Mouse (Mus musculus) heart, embryonic 10.5 days (tissue): ENCODE data around the gene Irgc1. TPM values are rescaled to one million over a fixed set of nuclear protein-coding genes. Genes with fewer than 3 reads are reported as not detected.
A peak's percentile ranks its signal among the peaks of the same experiment; 100 is the strongest.

Experiments used
- DNase-seq: peaks from one replicate; pipeline ENCODE4 v3.0.0-alpha.2; 2017; ENCODE audit warnings: low spot score
- H3K27ac ChIP-seq: fragments of 300-500 bp; sonication (generic); 2 replicates; pipeline ENCODE4 v1.5.1; 2016; ENCODE audit warnings: mild to moderate bottlenecking
- H3K27me3 ChIP-seq: fragments of 300-500 bp; sonication (generic); 2 replicates; pipeline ENCODE4 v1.6.1; 2016; ENCODE audit warnings: mild to moderate bottlenecking; ENCODE audit not compliant: poor library complexity, insufficient read depth, severe bottlenecking
- H3K36me3 ChIP-seq: fragments of 300-500 bp; sonication (generic); 2 replicates; pipeline ENCODE4 v1.6.1; 2016; ENCODE audit warnings: mild to moderate bottlenecking, moderate library complexity
- H3K4me1 ChIP-seq: fragments of 300-500 bp; sonication (generic); 2 replicates; pipeline ENCODE4 v1.6.1; 2016; ENCODE audit warnings: mild to moderate bottlenecking
- H3K4me3 ChIP-seq: fragments of 300-500 bp; sonication (generic); 2 replicates; pipeline ENCODE4 v1.5.1; 2016; ENCODE audit warnings: mild to moderate bottlenecking, moderate library complexity
- H3K9me3 ChIP-seq: fragments of 300-500 bp; sonication (generic); 2 replicates; pipeline ENCODE4 v1.6.1; 2016; ENCODE audit warnings: mild to moderate bottlenecking, moderate library complexity
- WGBS: fragments of 180-500 bp; shearing (Covaris S2); methylation state at CpG from one replicate; pipeline ENCODE4 v1.1.7; 2016; 5-methylcytosine and 5-hydroxymethylcytosine counted together
- polyA plus RNA-seq: library from polyadenylated mRNA; unstranded; fragments of >200 nt; fragmentation: Nextera tagmentation; extraction: Ambion mirVana; gene quantifications from 2 replicates; pipeline ENCODE4 v1.2.1, GENCODE M21; 2016

Gene Irgc1
- polyA plus RNA-seq, 1 experiment from 2014 or later: not detected

GRCm38 (mm10) chr7:24389516-24390187, 62.4 kb downstream of the Irgc1 start:
- no peaks in the 10 kb centered on the region for H3K36me3 ChIP-seq
- 0 out of 2 replicates have a peak, but pooled peaks cover 5% of the 10 kb centered on the region for H3K27me3 ChIP-seq
- no peak overlapping the region for H3K4me3 ChIP-seq
- peaks cover 3% of the 10 kb centered on the region; the same call in 1 of the 2 replicates for H3K4me1 ChIP-seq
- no peaks in the 10 kb centered on the region for H3K9me3 ChIP-seq
- DNase-seq: no peak
- H3K27ac ChIP-seq: no peak overlapping the region
- WGBS: 63% methylated on average over 13 of the region's 13 CpGs

GRCm38 (mm10) chr7:24387059-24387556, 65.0 kb downstream of the Irgc1 start:
- H3K27ac ChIP-seq: no peak overlapping the region

GRCm38 (mm10) chr7:24384827-24385226, 67.3 kb downstream of the Irgc1 start:
- DNase-seq: no peak
- WGBS: 7% methylated on average over 11 of the region's 11 CpGs

More at GRCm38 (mm10) chr7:24387059-24387556, 65.0 kb downstream of the Irgc1 start:
- H3K27me3 ChIP-seq: peaks cover 20% of the 10 kb centered on the region
- DNase-seq: no peak
- WGBS: 70% methylated on average over 10 of the region's 10 CpGs
- H3K9me3 ChIP-seq: no peaks in the 10 kb centered on the region
- no peaks in the 10 kb centered on the region for H3K36me3 ChIP-seq
- H3K4me3 ChIP-seq: no peak overlapping the region
- peaks cover 3% of the 10 kb centered on the region for H3K4me1 ChIP-seq

GRCm38 (mm10) chr7:24384070-24384469, 68.0 kb downstream of the Irgc1 start:
- H3K27ac ChIP-seq: peak overlapping the region; percentile 42; the same call in 1 of the 2 replicates
- H3K9me3 ChIP-seq: no peaks in the 10 kb centered on the region
- no peaks in the 10 kb centered on the region for H3K36me3 ChIP-seq
- no peak overlapping the region for H3K4me3 ChIP-seq
- peaks cover 31% of the 10 kb centered on the region for H3K27me3 ChIP-seq
- peaks cover 7% of the 10 kb centered on the region; the same call in 1 of the 2 replicates for H3K4me1 ChIP-seq
- 51% methylated on average over 6 of the region's 6 CpGs for WGBS
- DNase-seq: peak; percentile 90

More at GRCm38 (mm10) chr7:24384827-24385226, 67.3 kb downstream of the Irgc1 start:
- peaks cover 24% of the 10 kb centered on the region for H3K27me3 ChIP-seq
- no peaks in the 10 kb centered on the region for H3K9me3 ChIP-seq
- no peaks in the 10 kb centered on the region for H3K36me3 ChIP-seq
- 0 out of 2 replicates have a peak overlapping the region, but pooled peaks have one; percentile 23 for H3K4me3 ChIP-seq
- peaks cover 7% of the 10 kb centered on the region; the same call in 1 of the 2 replicates for H3K4me1 ChIP-seq
- H3K27ac ChIP-seq: no peak overlapping the region

- 80% methylated on average over 16 of the region's 16 CpGs for WGBS
- H3K27ac ChIP-seq: peak overlapping the region; percentile 42
- no peaks in the 10 kb centered on the region for H3K9me3 ChIP-seq
- DNase-seq: no peak
- no peaks in the 10 kb centered on the region for H3K36me3 ChIP-seq
- no peak overlapping the region for H3K4me3 ChIP-seq
- peaks cover 43% of the 10 kb centered on the region for H3K27me3 ChIP-seq
- H3K4me1 ChIP-seq: peaks cover 7% of the 10 kb centered on the region; the same call in 1 of the 2 replicates
Measured at GRCm38 (mm10) chr7:24382730-24383372, 69.2 kb downstream of the Irgc1 start.

Other genes starting within 250 kb of the Irgc1 start
- 7.3 and 8.4 TPM in 2 replicates for gene Zfp111, start 240.9 kb downstream of the Irgc1 start, polyA plus RNA-seq
- gene Zfp109, start 214.7 kb downstream of the Irgc1 start, polyA plus RNA-seq: 4.4 and 4.6 TPM in 2 replicates
- 1.8 and 2.5 TPM in 2 replicates for gene Zfp108, start 197.5 kb downstream of the Irgc1 start, polyA plus RNA-seq
- gene Zfp93, start 181.9 kb downstream of the Irgc1 start, polyA plus RNA-seq: 5.8 and 6.4 TPM in 2 replicates
- gene Zfp61, start 151.1 kb downstream of the Irgc1 start, polyA plus RNA-seq: 20.7 and 27.2 TPM in 2 replicates
- 7.0 and 10.1 TPM in 2 replicates for gene Zfp94, start 135.6 kb downstream of the Irgc1 start, polyA plus RNA-seq
- gene Tescl, start 118.4 kb downstream of the Irgc1 start, polyA plus RNA-seq: not detected in 2 replicates
- not detected in 2 replicates for gene Lypd5, start 103.1 kb downstream of the Irgc1 start, polyA plus RNA-seq
- gene Kcnn4, start 82.0 kb downstream of the Irgc1 start, polyA plus RNA-seq: 11.7 and 14.2 TPM in 2 replicates
- 25.4 and 27.7 TPM in 2 replicates for gene Smg9, start 52.7 kb downstream of the Irgc1 start, polyA plus RNA-seq
- gene Plaur, start 10.2 kb upstream of the Irgc1 start, polyA plus RNA-seq: 4.3 and 7.3 TPM in 2 replicates
- gene Cadm4, start 29.7 kb upstream of the Irgc1 start, polyA plus RNA-seq: 0.54 and 0.63 TPM in 2 replicates
- gene Zfp428, start 54.7 kb upstream of the Irgc1 start, polyA plus RNA-seq: 41.9 and 61.3 TPM in 2 replicates
- 0.46 and 0.49 TPM in 2 replicates for gene AC161166.1, start 60.2 kb upstream of the Irgc1 start, polyA plus RNA-seq
- gene Irgq, start 78.4 kb upstream of the Irgc1 start, polyA plus RNA-seq: 5.3 and 5.7 TPM in 2 replicates
- gene Pinlyp, start 93.8 kb upstream of the Irgc1 start, polyA plus RNA-seq: 0.21 TPM in 1 of 2 replicates, not detected in the other
- gene Xrcc1, start 94.0 kb upstream of the Irgc1 start, polyA plus RNA-seq: 103 and 106 TPM in 2 replicates
- 20.0 and 20.7 TPM in 2 replicates for gene Ethe1, start 135.2 kb upstream of the Irgc1 start, polyA plus RNA-seq
- 0.60 and 1.3 TPM in 2 replicates for gene Zfp575, start 135.3 kb upstream of the Irgc1 start, polyA plus RNA-seq
- not detected in 2 replicates for gene Phldb3, start 158.5 kb upstream of the Irgc1 start, polyA plus RNA-seq
- gene Lypd3, start 184.3 kb upstream of the Irgc1 start, polyA plus RNA-seq: 0.18 and 0.22 TPM in 2 replicates
- not detected in 2 replicates for gene Tex101, start 224.4 kb upstream of the Irgc1 start, polyA plus RNA-seq